Mouse (Mus musculus): ENCODE measurements at regions not wholly inside any gene's neighbourhood (a gene's known extent, or its start where the extent isn't known, plus 50 kb on each side); places are given as distances from the start of the nearest gene placed in this dataset.

GRCm38 (mm10) chr1:77592248-77592647, 77.4 kb upstream of the Epha4 start:
- no peaks in the 10 kb centered on the region for H3K27me3 ChIP-seq (ENCODE audit: control insufficient read depth, insufficient read depth, low read length)
- H3K9me3 ChIP-seq (ENCODE audit: control insufficient read depth, low read length) = no peaks in the 10 kb centered on the region
- H3K4me3 ChIP-seq (ENCODE audit: insufficient read depth in 1 of 2, low read depth in 2 of 2, low read length in 2 of 2) = no peak overlapping the region
- H3K4me1 ChIP-seq (replicated peaks; ENCODE audit: control insufficient read depth in 2 of 2, insufficient read depth in 2 of 2, low read length in 1 of 2) = no peaks in the 10 kb centered on the region
- no peak overlapping the region for H3K4me2 ChIP-seq (ENCODE audit: low read depth)
- ATAC-seq (ENCODE audit: insufficient read depth) = no peak
- no peak for TF ChIP-seq CTCF (IDR thresholded peaks at IDR 0.05; ENCODE audit: low read depth)
- TF ChIP-seq EP300 (IDR thresholded peaks at IDR 0.05; ENCODE audit: low read depth) = no peak
- WGBS (ENCODE audit: insufficient replicate concordance) = 57% methylated on average over 7 of the region's 7 CpGs
- no peaks in the 10 kb centered on the region for H3K36me3 ChIP-seq (replicated peaks; ENCODE audit: control insufficient read depth, insufficient read depth, low read depth)
- no peak for DNase-seq (ENCODE audit: low read depth in 3 of 3, low spot score in 3 of 3)
- H3K9ac ChIP-seq (replicated peaks) = no peak overlapping the region
- no peak overlapping the region for H3K27ac ChIP-seq

GRCm38 (mm10) chr1:77589423-77589822, 74.5 kb upstream of the Epha4 start:
- Histone ChIP-seq H3K4me3 (ENCODE audit: insufficient read depth in 1 of 2, low read depth in 2 of 2, low read length in 2 of 2) (no peak overlapping the region), H3K9me3 (ENCODE audit: control insufficient read depth, low read length) (no peaks in the 10 kb centered on the region), H3K9ac (replicated peaks) (no peak overlapping the region), H3K27ac (no peak overlapping the region), H3K36me3 (replicated peaks; ENCODE audit: control insufficient read depth, insufficient read depth, low read depth) (no peaks in the 10 kb centered on the region), H3K27me3 (ENCODE audit: control insufficient read depth, insufficient read depth, low read length) (no peaks in the 10 kb centered on the region), H3K4me1 (replicated peaks; ENCODE audit: control insufficient read depth in 2 of 2, insufficient read depth in 2 of 2, low read length in 1 of 2) (no peaks in the 10 kb centered on the region), H3K4me2 (ENCODE audit: low read depth) (no peak overlapping the region)
- 78% methylated on average over 3 of the region's 3 CpGs for WGBS (ENCODE audit: insufficient replicate concordance)
- no peak for ATAC-seq (ENCODE audit: insufficient read depth)
- DNase-seq (ENCODE audit: low read depth in 3 of 3, low spot score in 3 of 3) = no peak
- TF ChIP-seq CTCF (IDR thresholded peaks at IDR 0.05; ENCODE audit: low read depth) (peak; percentile 13; the same call in 1 of the 2 replicates), EP300 (IDR thresholded peaks at IDR 0.05; ENCODE audit: low read depth) (no peak)

- Histone ChIP-seq H3K9ac (replicated peaks) (no peak overlapping the region), H3K4me2 (ENCODE audit: low read depth) (no peak overlapping the region), H3K9me3 (ENCODE audit: control insufficient read depth, low read length) (no peaks in the 10 kb centered on the region), H3K36me3 (replicated peaks; ENCODE audit: control insufficient read depth, insufficient read depth, low read depth) (no peaks in the 10 kb centered on the region), H3K4me3 (ENCODE audit: insufficient read depth in 1 of 2, low read depth in 2 of 2, low read length in 2 of 2) (no peak overlapping the region), H3K27me3 (ENCODE audit: control insufficient read depth, insufficient read depth, low read length) (no peaks in the 10 kb centered on the region), H3K27ac (no peak overlapping the region), H3K4me1 (replicated peaks; ENCODE audit: control insufficient read depth in 2 of 2, insufficient read depth in 2 of 2, low read length in 1 of 2) (no peaks in the 10 kb centered on the region)
- TF ChIP-seq EP300 (IDR thresholded peaks at IDR 0.05; ENCODE audit: low read depth) (no peak), CTCF (IDR thresholded peaks at IDR 0.05; ENCODE audit: low read depth) (no peak)
- ATAC-seq (ENCODE audit: insufficient read depth) = no peak
- WGBS (ENCODE audit: insufficient replicate concordance) = 62% methylated on average over 3 of the region's 3 CpGs
- no peak for DNase-seq (ENCODE audit: low read depth in 3 of 3, low spot score in 3 of 3)
Measured at GRCm38 (mm10) chr1:77585520-77585919, 70.6 kb upstream of the Epha4 start.

DNA sequence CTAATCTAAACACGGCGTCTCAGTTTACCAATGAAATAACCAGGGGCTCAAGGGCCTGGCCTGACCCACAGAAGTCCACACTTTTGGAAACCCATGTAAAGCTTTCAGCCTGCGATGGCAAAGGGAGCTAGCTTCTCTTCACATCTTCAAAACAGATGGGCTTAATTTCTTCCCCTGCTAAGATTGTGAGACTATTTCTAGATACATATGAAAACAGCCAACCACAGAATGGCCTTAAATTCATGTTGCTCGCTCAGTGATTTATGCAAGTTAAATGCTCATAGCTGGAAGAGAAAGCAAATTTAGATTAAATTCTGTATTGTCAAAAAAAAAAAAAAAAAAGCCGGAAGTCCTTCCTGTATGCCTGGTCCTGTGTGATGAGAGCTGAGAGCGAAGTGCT, 53.2 kb upstream of the Epha4 start:
- Histone ChIP-seq H3K36me3 (replicated peaks; ENCODE audit: control insufficient read depth, insufficient read depth, low read depth) (no peaks in the 10 kb centered on the region), H3K27ac (no peak overlapping the region), H3K9ac (replicated peaks) (no peak overlapping the region), H3K4me2 (ENCODE audit: low read depth) (no peak overlapping the region), H3K4me3 (ENCODE audit: insufficient read depth in 1 of 2, low read depth in 2 of 2, low read length in 2 of 2) (no peak overlapping the region), H3K9me3 (ENCODE audit: control insufficient read depth, low read length) (no peaks in the 10 kb centered on the region), H3K4me1 (replicated peaks; ENCODE audit: control insufficient read depth in 2 of 2, insufficient read depth in 2 of 2, low read length in 1 of 2) (no peaks in the 10 kb centered on the region), H3K27me3 (ENCODE audit: control insufficient read depth, insufficient read depth, low read length) (no peaks in the 10 kb centered on the region)
- ATAC-seq (ENCODE audit: insufficient read depth) (no peak), DNase-seq (ENCODE audit: low read depth in 3 of 3, low spot score in 3 of 3) (no peak)
- TF ChIP-seq EP300 (IDR thresholded peaks at IDR 0.05; ENCODE audit: low read depth) (no peak), CTCF (IDR thresholded peaks at IDR 0.05; ENCODE audit: low read depth) (no peak)
- 58% methylated on average over 6 of the region's 6 CpGs for WGBS (ENCODE audit: insufficient replicate concordance)

- ATAC-seq (ENCODE audit: insufficient read depth) (no peak), DNase-seq (ENCODE audit: low read depth in 3 of 3, low spot score in 3 of 3) (no peak)
- H3K4me1 ChIP-seq (replicated peaks; ENCODE audit: control insufficient read depth in 2 of 2, insufficient read depth in 2 of 2, low read length in 1 of 2) = no peaks in the 10 kb centered on the region
- no peaks in the 10 kb centered on the region for H3K27me3 ChIP-seq (ENCODE audit: control insufficient read depth, insufficient read depth, low read length)
- TF ChIP-seq CTCF (IDR thresholded peaks at IDR 0.05; ENCODE audit: low read depth) = no peak
- no peak for TF ChIP-seq EP300 (IDR thresholded peaks at IDR 0.05; ENCODE audit: low read depth)
- no peaks in the 10 kb centered on the region for H3K36me3 ChIP-seq (replicated peaks; ENCODE audit: control insufficient read depth, insufficient read depth, low read depth)
- H3K9ac ChIP-seq (replicated peaks) = no peak overlapping the region
- no peak overlapping the region for H3K27ac ChIP-seq
- WGBS (ENCODE audit: insufficient replicate concordance) = 50% methylated on average over 7 of the region's 7 CpGs
- no peaks in the 10 kb centered on the region for H3K9me3 ChIP-seq (ENCODE audit: control insufficient read depth, low read length)
- H3K4me3 ChIP-seq (ENCODE audit: insufficient read depth in 1 of 2, low read depth in 2 of 2, low read length in 2 of 2) = no peak overlapping the region
- no peak overlapping the region for H3K4me2 ChIP-seq (ENCODE audit: low read depth)
Measured at GRCm38 (mm10) chr1:77567657-77568056, 52.8 kb upstream of the Epha4 start.

Data from liver, embryonic 14.5 days (tissue).